Mouse (Mus musculus) yolk sac, embryonic 10.5 days (tissue): ENCODE data around the gene Tsen34.
"Not testable (repeated sequence)": the region's sequence is repeated elsewhere in the genome, so short reads cannot be mapped to it uniquely, and the experiment has no call there.

Experiments used
- DNase-seq: peaks from one replicate; pipeline ENCODE4 v3.0.0-alpha.2; 2017; ENCODE audit warnings: low spot score

Gene Tsen34

DNA sequence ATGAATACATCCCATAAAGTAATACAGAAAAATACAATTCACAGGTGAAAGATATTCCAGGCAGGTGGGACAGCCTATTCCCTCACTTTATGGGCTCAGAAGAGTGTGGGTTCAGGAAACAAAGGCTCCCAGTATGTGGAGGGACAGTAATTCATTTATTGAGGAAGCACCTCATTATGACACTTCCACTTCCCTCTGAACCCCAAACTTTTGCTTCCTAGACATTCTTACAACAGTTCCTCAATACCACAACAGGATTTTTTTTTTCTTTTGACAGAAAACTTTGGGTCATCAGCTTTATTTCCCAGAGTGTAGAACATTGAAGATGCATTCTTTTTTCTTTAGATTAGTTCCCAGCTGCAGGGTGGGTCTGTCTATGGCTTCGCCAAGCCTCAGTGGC lies 40.0 kb downstream of the Tsen34 start:
- not testable (repeated sequence) for DNase-seq
